Mouse (Mus musculus) testis, adult 2 months (tissue): ENCODE data around the gene Rnf2. TPM values are rescaled to one million over a fixed set of nuclear protein-coding genes. Genes with fewer than 3 reads are reported as not detected.

Source experiments
- H3K27ac ChIP-seq: fragments of 200-500 bp; 2 replicates; pipeline ENCODE4 v1.5.1; 2012; ENCODE audit warnings: low read depth, low read length; ENCODE audit not compliant: control insufficient read depth, insufficient read depth
- H3K27me3 ChIP-seq: fragments of 200-500 bp; 2 replicates; pipeline ENCODE4 v1.6.1; 2012; ENCODE audit warnings: mild to moderate bottlenecking, low read length, moderate library complexity; ENCODE audit not compliant: control insufficient read depth, insufficient read depth
- H3K36me3 ChIP-seq: fragments of 200-500 bp; 2 replicates; pipeline ENCODE4 v1.6.1; 2012; ENCODE audit warnings: mild to moderate bottlenecking, low read length; ENCODE audit not compliant: control insufficient read depth, insufficient read depth
- H3K4me1 ChIP-seq: fragments of 200-500 bp; 2 replicates; pipeline ENCODE4 v1.6.1; 2012; ENCODE audit warnings: low read length; ENCODE audit not compliant: control insufficient read depth, insufficient read depth
- H3K4me3 ChIP-seq: fragments of 200-500 bp; 2 replicates; pipeline ENCODE4 v1.5.1; 2012; ENCODE audit warnings: low read depth, mild to moderate bottlenecking, low read length, moderate library complexity, mixed read lengths; ENCODE audit not compliant: control insufficient read depth
- CTCF ChIP-seq: fragments of 200-500 bp; IDR thresholded peaks from 2 replicates; pipeline ENCODE4 v1.5.1; 2012; ENCODE audit warnings: low read depth, mild to moderate bottlenecking, inconsistent platforms, low read length, moderate library complexity; ENCODE audit not compliant: control insufficient read depth, insufficient read depth, insufficient replicate concordance
- POLR2A ChIP-seq: fragments of 200-500 bp; IDR thresholded peaks from 2 replicates; pipeline ENCODE4 v1.6.1; 2012; ENCODE audit warnings: low read depth, mild to moderate bottlenecking, inconsistent platforms, low read length, moderate library complexity; ENCODE audit not compliant: control insufficient read depth
- polyA plus RNA-seq: library from polyadenylated mRNA; depleted of rRNA; stranded (reverse); fragments of >200 nt; gene quantifications from 2 replicates; pipeline ENCODE4 v1.2.3, GENCODE M21; 2012; rRNA removed

The Rnf2 gene
- polyA plus RNA-seq, 1 experiment, result 42.6 TPM

DNA sequence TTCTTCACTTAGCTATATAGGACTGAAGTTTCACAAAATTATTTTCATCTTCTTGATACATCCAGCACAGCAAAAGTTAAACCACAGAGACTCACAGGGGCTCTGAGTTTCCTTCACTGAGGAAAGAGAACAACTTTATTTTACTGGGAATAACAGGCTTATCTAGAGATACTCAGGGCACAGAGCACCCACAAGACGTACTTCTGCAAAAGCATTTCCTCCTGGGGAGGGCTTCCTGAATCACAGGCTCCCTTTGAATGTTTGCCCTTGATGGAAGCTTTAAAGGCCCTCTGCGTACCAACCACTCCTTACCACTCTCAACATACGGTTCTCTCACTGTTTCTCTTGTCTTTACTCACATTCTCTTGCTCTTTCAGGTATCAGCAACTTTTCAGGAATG lies 78.6 kb downstream of the Rnf2 start:
- peaks cover 2% of the 10 kb centered on the region for H3K4me1 ChIP-seq
- TF ChIP-seq POLR2A (no peak), CTCF (no peak)
- H3K27me3 ChIP-seq, result no peaks in the 10 kb centered on the region
- no peak overlapping the region for H3K27ac ChIP-seq
- H3K36me3 ChIP-seq, result no peaks in the 10 kb centered on the region
- H3K4me3 ChIP-seq, result no peak overlapping the region

- Histone ChIP-seq H3K4me1 (no peaks in the 10 kb centered on the region), H3K4me3 (no peak overlapping the region), H3K36me3 (no peaks in the 10 kb centered on the region), H3K27ac (no peak overlapping the region), H3K27me3 (no peaks in the 10 kb centered on the region)
- TF ChIP-seq POLR2A, result no peak
- no peak for TF ChIP-seq CTCF
These were observed 90.9 kb downstream of the Rnf2 start for GRCm38 (mm10) chr1:151409827-151410226.

Other genes starting within 250 kb of the Rnf2 start
- gene Ivns1abp, start 156.5 kb downstream of the Rnf2 start, polyA plus RNA-seq, result 53.7 and 73.0 TPM in 2 replicates
- 21.2 and 29.0 TPM in 2 replicates for gene Swt1, start 72.5 kb downstream of the Rnf2 start, polyA plus RNA-seq
- gene Trmt1l, start 72.4 kb downstream of the Rnf2 start, polyA plus RNA-seq, result 14.0 and 14.7 TPM in 2 replicates
- 7.8 and 8.8 TPM in 2 replicates for gene Fam129a, start 70.2 kb upstream of the Rnf2 start, polyA plus RNA-seq